Mouse (Mus musculus) liver, adult 2 months (tissue): ENCODE measurements around the gene Tspo2.

Source experiments
- CTCF ChIP-seq: fragments of 200-500 bp; IDR thresholded peaks from 2 replicates; pipeline ENCODE4 v1.5.1; 2011; ENCODE audit warnings: low read depth, low read length, control low read depth
- POLR2A ChIP-seq: fragments of 200-500 bp; IDR thresholded peaks from 2 replicates; pipeline ENCODE4 v1.6.1; 2011; ENCODE audit warnings: low read length, control low read depth; ENCODE audit not compliant: insufficient read depth; ENCODE audit errors: extremely low read depth

DNA sequence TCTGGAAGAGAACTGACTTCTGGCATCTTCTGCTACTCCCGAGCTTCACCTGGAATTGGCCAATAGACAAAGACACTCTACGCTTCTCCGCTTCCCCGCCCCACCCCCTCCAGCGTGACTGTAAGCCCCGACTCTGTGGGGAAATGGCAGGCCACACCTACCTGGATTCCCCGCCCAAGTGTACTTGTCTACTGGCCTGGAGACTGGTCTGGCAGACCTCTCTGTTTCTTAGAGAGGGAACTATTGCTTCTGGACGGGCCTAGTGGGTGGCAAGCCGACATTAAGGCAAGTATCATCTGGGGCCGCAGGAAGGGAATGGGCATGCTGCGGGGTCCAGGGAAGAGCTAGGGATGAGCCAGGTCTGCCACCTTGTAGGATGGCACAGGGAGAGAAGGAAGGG lies 3.4 kb upstream of the Tspo2 start, which contains the start of gene Unc5cl:
- TF ChIP-seq CTCF (no peak), POLR2A (no peak)
